Mouse (Mus musculus): ENCODE results near the gene Usb1.
"Not testable (repeated sequence)": the region's sequence is repeated elsewhere in the genome, so short reads cannot be mapped to it uniquely, and the experiment has no call there.

The Usb1 gene

DNA sequence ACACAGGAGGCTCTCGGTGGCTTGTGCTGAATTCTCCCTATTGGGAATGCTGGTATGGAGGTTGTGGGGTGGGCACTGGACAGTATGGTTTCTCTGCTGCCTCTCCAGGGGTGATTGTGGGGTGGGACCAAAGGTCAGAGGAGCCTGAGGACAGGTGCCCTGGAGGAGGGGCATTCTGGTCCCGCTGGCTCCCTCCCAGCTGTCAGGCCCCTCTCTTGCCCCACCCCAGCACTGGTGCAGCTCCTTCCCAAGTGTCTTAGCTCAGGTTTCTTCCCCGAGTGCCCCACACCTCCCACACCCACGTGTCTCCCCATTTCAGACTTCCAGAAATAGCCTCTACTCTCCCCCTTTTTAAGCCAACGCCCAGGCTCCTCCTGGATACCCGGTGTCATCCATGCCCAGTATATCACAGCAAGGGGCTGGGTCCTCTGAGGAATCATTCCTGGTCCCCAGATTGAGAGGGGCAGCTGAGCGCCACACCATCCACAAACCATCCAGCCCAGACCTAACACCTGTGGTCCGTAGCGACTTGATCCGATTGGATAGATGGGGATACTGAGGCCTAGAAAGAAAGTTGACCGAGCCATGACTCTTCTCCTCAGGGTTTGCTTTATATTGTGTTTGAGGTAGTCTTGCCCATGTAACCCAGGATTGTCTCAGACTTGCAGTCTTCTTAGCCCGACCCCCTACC, 44.4 kb downstream of the Usb1 start:
- DNase-seq, result no peak

DNA sequence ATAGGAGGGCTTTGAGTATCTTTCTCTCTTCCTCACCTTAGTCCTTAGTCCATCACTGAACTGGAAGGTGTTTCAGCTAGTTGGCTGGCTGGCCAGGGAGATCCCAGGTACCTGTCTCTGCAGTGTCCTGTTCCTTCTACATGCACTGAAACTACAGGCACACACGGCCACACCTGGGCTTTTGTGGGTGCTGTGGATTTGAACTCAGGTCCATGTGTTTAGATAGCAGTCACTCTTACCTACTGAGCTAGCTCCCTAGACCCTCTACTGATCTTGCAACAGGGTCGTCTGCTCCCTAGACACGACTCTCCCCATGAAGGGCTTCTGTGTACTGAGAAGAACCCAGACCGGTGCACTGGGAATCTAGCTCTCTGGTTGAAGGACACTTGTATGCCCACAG, 45.0 kb downstream of the Usb1 start:
- no peak for DNase-seq

DNA sequence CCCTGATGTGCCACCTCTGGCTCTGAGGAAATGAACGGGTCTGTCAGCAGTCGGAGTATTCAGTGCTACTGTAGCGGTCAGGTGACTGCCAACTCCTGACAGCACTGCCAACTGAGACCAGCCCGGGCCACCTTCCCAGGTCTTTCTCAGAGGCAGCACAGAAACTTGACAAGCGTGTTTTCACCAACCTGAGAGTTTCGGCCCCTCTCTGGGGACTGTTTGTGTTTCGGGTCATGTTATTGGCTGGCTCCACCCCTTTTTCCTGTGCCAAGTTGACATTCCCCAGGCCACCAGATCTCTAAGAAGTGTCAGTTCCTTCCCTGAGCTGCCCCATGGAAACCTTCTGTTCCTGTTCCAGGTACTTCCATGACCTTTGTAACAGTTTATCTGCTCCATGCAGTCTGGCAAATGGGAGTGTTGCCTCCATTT, 45.8 kb downstream of the Usb1 start:
- no peak for DNase-seq

DNA sequence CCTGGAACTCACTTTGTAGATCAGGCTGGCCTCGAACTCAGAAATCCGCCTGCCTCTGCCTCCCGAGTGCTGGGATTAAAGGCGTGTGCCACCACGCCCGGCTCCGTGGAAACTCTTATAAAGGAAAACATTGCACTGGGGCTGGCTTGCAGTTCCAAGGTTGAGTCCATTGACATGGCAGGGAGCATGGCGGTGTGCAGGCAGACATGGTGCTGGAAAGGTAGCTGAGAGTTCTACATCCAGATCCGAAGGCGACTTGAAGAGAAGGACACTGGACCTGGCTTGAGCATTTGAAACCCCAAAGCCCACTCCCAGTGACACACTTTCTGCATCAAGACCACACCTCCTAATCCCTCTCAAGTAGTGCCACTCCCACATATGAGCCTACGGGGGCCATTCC, 46.8 kb downstream of the Usb1 start:
- not testable (repeated sequence) for DNase-seq

DNA sequence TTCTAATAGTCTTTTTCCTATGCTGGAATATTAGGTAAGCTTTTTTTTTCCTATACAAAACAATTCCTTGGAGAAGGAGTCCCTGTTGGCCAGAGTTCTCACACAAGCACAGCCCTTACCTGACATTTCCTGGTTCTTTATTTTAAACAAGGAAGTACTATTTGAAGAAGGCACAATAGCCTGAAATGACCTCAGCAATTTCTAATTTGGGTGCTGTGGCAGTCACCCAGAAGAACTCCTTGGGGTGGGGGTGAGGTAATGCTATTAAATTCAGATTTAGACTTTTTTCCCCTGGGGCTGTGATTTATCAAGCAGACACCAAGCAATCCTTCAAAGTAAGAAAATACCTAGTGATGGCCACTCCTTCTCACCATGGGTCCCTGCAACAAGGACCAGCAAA, 48.9 kb downstream of the Usb1 start:
- no peak for DNase-seq

DNA sequence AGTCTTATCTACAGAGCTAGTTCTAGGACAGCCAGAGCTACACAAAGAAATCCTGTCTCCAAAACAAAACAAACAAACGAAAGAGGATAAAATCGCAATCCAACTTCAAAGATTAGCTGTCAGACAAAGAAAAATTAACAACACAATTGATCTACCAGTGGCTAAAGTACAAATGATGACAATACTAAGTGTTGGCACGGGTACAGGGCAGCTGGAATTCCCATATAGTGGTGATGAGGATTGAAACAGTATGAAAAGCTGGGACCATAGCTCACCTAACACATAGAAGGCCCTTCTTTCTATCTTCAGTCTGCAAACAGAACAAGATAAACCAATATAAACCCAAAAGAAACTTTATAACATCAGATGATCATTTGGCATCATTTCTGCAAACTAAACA, 49.5 kb downstream of the Usb1 start:
- DNase-seq, result no peak

DNA sequence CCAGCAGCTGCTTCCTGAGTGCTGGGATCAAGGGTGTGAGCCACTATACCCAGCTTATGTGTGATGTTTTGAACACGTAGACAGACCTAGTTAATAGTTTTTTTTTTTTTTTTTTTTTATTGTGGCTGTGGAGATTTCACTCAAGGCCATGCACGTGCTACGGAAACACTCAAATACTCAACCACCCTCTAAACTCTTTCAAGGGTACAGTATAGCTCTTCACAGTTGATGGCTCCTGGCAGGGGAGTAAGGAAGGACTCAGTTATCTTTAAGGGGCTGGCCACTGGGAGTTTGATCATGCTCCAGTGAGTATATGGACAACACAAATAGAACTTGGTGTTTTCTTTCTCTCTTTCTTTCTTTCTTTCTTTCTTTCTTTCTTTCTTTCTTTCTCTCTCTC, 52.4 kb downstream of the Usb1 start:
- no peak for DNase-seq

DNA sequence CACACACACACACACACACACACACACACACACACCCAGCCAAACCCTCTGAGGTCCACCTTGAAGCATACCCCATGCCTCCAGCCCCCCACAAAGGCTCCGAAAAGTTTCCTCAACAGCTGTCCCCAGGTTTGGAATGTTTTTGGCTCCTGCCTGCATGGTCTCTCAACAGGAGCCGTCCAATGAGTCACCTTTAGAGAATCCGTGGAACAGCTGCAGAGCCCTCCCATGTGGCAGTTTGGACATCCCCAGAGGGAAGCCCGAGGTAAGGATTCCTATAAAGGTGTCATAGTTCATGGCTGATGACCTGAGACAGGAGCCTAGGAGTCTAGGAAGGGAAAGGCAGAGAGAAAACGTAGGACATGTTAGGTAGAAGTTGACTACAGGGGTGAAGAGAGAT, 54.0 kb downstream of the Usb1 start:
- no peak for DNase-seq

DNA sequence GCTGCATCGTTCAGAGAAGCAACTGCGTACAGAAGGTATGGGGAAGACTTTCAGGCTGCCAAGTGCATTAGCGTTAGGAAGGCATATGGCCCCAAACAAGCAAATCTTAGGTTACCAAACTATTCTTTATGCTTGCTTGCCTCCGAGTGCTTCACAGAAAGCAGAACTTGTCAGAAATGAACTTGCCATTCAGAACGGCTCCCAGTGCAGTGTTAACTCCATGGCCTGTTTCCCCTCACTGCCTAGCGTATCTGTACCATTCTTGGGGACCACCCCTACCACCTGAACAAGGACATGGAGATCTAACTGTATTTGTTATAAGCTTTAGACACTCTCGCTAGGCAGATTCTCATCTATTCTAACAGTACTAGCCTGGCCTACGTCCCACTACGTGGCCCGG, 55.1 kb downstream of the Usb1 start:
- no peak for DNase-seq

DNA sequence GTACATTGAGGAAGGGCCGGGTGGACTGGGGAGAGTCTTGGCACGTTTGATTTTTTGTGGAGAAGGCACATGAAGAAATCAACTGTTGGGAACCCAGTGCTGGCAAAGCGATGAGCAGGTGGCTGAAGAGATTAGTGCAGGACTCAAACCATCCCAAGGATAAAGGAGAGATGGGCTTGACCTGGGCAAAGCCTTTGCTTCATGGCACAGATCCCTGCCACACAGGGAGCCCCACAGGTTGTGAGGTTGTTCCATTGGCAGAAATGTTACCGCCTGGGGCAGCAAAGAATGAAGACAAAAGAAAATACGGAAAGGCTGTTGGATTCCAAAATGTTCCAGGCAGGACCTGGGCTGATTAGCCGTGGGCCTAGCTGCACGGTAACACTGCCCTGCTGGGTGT, 55.9 kb downstream of the Usb1 start:
- no peak for DNase-seq

DNA sequence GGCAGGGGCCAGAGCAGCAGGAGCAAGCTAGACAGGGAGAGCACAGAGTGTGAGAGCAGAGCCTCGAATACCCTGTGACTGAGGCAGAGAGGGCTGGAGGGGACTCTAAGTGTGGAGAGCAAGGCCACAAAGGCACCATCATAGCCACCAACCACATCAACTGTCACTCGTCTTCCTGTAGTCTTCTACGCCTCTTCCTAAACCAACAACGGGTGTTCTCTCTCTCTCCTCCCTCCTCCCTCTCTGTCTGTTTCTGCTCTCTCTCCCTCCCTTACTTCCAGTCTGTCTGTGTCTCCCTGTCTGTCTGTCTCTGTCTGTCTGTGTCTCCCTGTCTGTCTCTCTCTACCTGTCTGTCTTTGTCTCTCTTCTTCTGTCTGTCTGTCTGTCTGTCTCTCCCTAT, 58.2 kb downstream of the Usb1 start:
- DNase-seq, result peak; percentile 31 to 45

DNA sequence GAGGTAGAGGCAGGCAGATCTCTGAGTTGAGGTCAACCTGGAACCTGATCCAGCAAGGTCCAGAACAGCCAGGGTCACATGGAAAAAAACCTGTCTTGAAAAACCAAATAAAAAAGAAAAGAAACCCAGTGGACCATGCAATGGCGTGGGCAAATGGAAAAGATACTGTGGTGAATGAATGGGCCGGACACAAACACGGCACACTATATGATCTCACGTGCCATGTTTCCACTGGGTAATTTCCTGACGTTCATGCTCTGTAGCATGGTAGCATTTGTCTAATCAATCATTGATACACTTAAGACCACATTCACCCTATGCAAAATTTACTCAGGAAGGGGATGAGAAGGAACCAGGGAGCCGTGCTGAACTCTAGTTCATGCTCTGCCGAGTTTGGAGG, 59.0 kb downstream of the Usb1 start:
- no peak for DNase-seq

DNA sequence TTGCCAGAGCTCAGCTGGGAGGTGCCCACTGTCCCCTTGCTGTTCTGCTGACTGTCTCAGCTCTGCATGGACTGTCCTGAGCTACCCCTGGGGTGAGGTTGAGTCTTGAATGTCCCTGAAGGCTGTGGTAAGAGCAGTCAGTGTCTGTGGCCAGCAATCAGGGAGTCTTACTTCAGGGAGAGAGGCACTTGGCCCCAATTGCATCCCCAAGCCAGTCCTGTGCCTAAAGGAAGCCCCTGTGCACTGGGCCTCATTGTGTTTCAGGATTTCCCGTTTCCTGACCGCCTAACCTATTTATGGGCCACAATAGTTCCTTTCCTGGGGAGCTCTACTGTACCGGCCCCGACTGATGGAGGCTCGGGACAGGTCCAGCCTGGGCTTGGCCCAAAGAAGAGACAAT, 60.5 kb downstream of the Usb1 start:
- DNase-seq, result no peak

DNA sequence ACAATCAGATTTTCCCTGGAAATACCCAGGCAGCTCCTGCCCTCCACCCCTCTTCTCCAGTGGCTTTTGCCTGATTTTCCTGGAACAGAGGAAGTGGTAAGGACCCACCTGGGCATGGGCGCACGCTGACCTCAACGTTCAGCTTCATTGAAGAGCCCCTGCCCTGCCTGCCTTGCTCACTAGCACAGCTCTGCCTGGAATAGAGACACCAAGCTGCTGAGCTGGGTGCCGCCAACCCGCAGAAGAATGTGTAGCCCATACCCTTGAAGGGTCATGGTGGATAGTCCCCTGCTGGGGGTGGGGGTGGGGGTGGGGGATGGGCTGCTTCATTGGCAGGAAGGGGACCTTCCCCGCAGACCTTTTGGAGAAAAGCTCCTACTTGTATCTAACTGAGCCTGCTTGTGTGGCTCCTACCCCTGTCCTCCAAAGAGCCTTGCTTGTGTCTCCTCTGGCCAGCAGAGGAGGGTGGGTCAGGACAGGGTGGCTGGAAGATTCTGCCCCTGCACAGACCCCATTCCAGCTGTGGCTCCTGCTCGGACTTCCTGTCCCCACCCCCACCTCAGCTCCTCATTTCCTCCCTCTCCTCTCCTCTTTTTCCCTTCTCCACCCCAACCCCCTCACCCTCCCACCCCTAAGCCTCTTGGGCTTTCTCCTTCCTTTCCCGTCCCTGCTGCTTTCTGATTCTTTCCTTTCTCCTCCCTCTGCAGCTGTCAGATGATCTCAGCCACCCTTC, 63.3 kb downstream of the Usb1 start:
- no peak for DNase-seq

DNA sequence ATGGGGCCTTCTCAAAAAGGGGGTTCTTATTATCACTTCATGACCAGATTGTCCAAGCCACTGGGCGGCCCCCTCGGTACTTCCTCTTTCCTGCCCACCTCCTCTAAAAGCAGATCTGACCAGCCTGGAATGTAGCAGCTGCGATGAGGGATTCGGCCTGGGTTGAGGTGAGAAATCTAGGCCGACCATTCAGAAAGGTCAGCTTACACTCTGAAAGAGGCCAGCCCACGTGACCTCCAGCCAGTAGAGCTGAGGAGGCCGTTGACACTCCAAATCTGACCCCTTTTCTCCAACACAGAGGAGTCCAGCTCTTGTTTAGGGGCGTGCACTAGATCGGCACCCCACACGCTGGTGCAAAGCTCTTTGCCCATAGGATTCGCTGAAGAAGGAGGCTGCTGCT, 64.7 kb downstream of the Usb1 start:
- no peak for DNase-seq

All from thymus, postnatal 36 days (tissue).